In genomic region chr12:100277534-100277905, GRCm38 (mm10) we compare ENCODE assay signal across 8 mouse cellular contexts.
DNase-seq lines count a peak whose midpoint lies in the region; ATAC-seq lines count a peak whose summit lies in the region.

No protein-coding gene starts in this region.

- no peak for ATAC-seq in embryonic facial prominence, embryonic 12.5 days (ENCODE audit: insufficient number of reproducible peaks, insufficient read depth, low FRiP score, low TSS enrichment)
- ATAC-seq in neural tube, embryonic 11.5 days (ENCODE audit: insufficient read depth, low FRiP score, low TSS enrichment): no peak
- ATAC-seq in midbrain, embryonic 14.5 days (ENCODE audit: low FRiP score, low TSS enrichment): no peak

- no peak overlapping the region for H3K4me2 ChIP-seq in embryonic facial prominence, embryonic 12.5 days (replicated peaks)
- H3K4me2 ChIP-seq in neural tube, embryonic 11.5 days (ENCODE audit: low read depth): no peak overlapping the region
- H3K4me2 ChIP-seq in midbrain, embryonic 14.5 days (ENCODE audit: low read length): no peak overlapping the region

- H3K27ac ChIP-seq in embryonic facial prominence, embryonic 12.5 days: peak overlapping the region; percentile 70; the same call in 1 of the 2 replicates
- H3K27ac ChIP-seq in embryonic facial prominence, embryonic 10.5 days (replicated peaks): no peak overlapping the region; the same call in 1 of the 2 replicates
- 0 out of 2 replicates have a peak overlapping the region, but pooled peaks have one; percentile 3 for H3K27ac ChIP-seq in neural tube, embryonic 11.5 days (ENCODE audit: low read depth, low read length)
- H3K27ac ChIP-seq in midbrain, embryonic 14.5 days (replicated peaks; ENCODE audit: low read depth, low read length): peak overlapping the region; percentile 43; the same call in 1 of the 2 replicates

- no peak overlapping the region for H3K9ac ChIP-seq in embryonic facial prominence, embryonic 12.5 days
- no peak overlapping the region for H3K9ac ChIP-seq in neural tube, embryonic 11.5 days (ENCODE audit: low read length)
- no peak overlapping the region for H3K9ac ChIP-seq in midbrain, embryonic 14.5 days (replicated peaks; ENCODE audit: low read length)

- no peak for DNase-seq in embryonic facial prominence, embryonic 10.5 days (ENCODE audit: low spot score)
- no peak for DNase-seq in neural tube, embryonic 11.5 days (ENCODE audit: low spot score)
- no peak for DNase-seq in neural tube, embryonic 10.5 days (ENCODE audit: extremely low spot score, low spot score)
- no peak for DNase-seq in midbrain, embryonic 14.5 days
- no peak for DNase-seq in c-Kit-positive CD71-positive TER-119-positive erythroid progenitor cells, embryonic 14.5 days (ENCODE audit: low spot score)
- no peak for DNase-seq in frontal cortex, postnatal 36 days (ENCODE audit: low spot score in 2 of 2)
- no peak for DNase-seq in cerebellum, adult 9-11 months

- 64% methylated on average over 3 of the region's 3 CpGs for WGBS in embryonic facial prominence, embryonic 12.5 days
- WGBS in embryonic facial prominence, embryonic 10.5 days: 80% methylated on average over 3 of the region's 3 CpGs
- WGBS in neural tube, embryonic 11.5 days: 81% methylated on average over 3 of the region's 3 CpGs
- 72% methylated on average over 3 of the region's 3 CpGs for WGBS in midbrain, embryonic 14.5 days

- H3K4me1 ChIP-seq in embryonic facial prominence, embryonic 12.5 days: peaks cover 38% of the 10 kb centered on the region
- H3K4me1 ChIP-seq in embryonic facial prominence, embryonic 10.5 days: peaks cover 40% of the 10 kb centered on the region
- H3K4me1 ChIP-seq in neural tube, embryonic 11.5 days (ENCODE audit: control insufficient read depth, insufficient read depth, low read length): peaks cover 11% of the 10 kb centered on the region
- peaks cover 21% of the 10 kb centered on the region for H3K4me1 ChIP-seq in midbrain, embryonic 14.5 days (ENCODE audit: control insufficient read depth, insufficient read depth, low read length)

- no peaks in the 10 kb centered on the region for H3K36me3 ChIP-seq in embryonic facial prominence, embryonic 12.5 days
- no peaks in the 10 kb centered on the region for H3K36me3 ChIP-seq in embryonic facial prominence, embryonic 10.5 days (replicated peaks)
- no peaks in the 10 kb centered on the region for H3K36me3 ChIP-seq in neural tube, embryonic 11.5 days (ENCODE audit: control insufficient read depth, insufficient read depth, low read length)
- H3K36me3 ChIP-seq in midbrain, embryonic 14.5 days (ENCODE audit: control insufficient read depth, insufficient read depth, low read length): no peaks in the 10 kb centered on the region

- H3K4me3 ChIP-seq in embryonic facial prominence, embryonic 12.5 days: no peak overlapping the region
- H3K4me3 ChIP-seq in embryonic facial prominence, embryonic 10.5 days: no peak overlapping the region
- no peak overlapping the region for H3K4me3 ChIP-seq in neural tube, embryonic 11.5 days (ENCODE audit: low read depth, low read length)
- H3K4me3 ChIP-seq in midbrain, embryonic 14.5 days (replicated peaks; ENCODE audit: low read depth, low read length): no peak overlapping the region

- no peaks in the 10 kb centered on the region for H3K9me3 ChIP-seq in embryonic facial prominence, embryonic 12.5 days
- H3K9me3 ChIP-seq in embryonic facial prominence, embryonic 10.5 days: no peaks in the 10 kb centered on the region
- H3K9me3 ChIP-seq in neural tube, embryonic 11.5 days (ENCODE audit: control insufficient read depth, low read length): no peaks in the 10 kb centered on the region
- no peaks in the 10 kb centered on the region for H3K9me3 ChIP-seq in midbrain, embryonic 14.5 days (ENCODE audit: control insufficient read depth, low read length)

- H3K27me3 ChIP-seq in embryonic facial prominence, embryonic 12.5 days: no peaks in the 10 kb centered on the region
- 0 out of 2 replicates have a peak, but pooled peaks cover 5% of the 10 kb centered on the region for H3K27me3 ChIP-seq in embryonic facial prominence, embryonic 10.5 days (replicated peaks; ENCODE audit: low read depth, poor library complexity, severe bottlenecking)
- H3K27me3 ChIP-seq in neural tube, embryonic 11.5 days (ENCODE audit: control insufficient read depth, insufficient read depth, low read length): no peaks in the 10 kb centered on the region
- H3K27me3 ChIP-seq in midbrain, embryonic 14.5 days (ENCODE audit: control insufficient read depth, insufficient read depth, low read length): no peaks in the 10 kb centered on the region
